Mouse (Mus musculus): Measurements from ENCODE around the gene Secisbp2. TPM values are rescaled to one million over a fixed set of nuclear protein-coding genes. Genes with fewer than 3 reads are reported as not detected.

Gene Secisbp2
- total RNA-seq, 1 experiment: 26.6 TPM

GRCm38 (mm10) chr13:51609231-51609630, 42.3 kb upstream of the Secisbp2 start:
- no peaks in the 10 kb centered on the region for H3K9me3 ChIP-seq (ENCODE audit: control insufficient read depth, insufficient read depth, low read depth, low read length)
- H3K4me1 ChIP-seq (ENCODE audit: control insufficient read depth in 2 of 2, insufficient read depth in 2 of 2, low read length in 2 of 2, poor library complexity in 1 of 2): peaks cover 5% of the 10 kb centered on the region in 2 experiments
- H3K4me3 ChIP-seq (ENCODE audit: insufficient read depth in 1 of 2, low read depth in 1 of 2, low read length in 2 of 2, poor library complexity in 1 of 2, severe bottlenecking in 1 of 2): no peak overlapping the region
- H3K36me3 ChIP-seq (ENCODE audit: control insufficient read depth, insufficient read depth, low read length, poor library complexity, severe bottlenecking): no peaks in the 10 kb centered on the region
- H3K27ac ChIP-seq (ENCODE audit: insufficient read depth, low read depth, low read length, poor library complexity, severe bottlenecking): no peak overlapping the region
- no peak overlapping the region for H3K9ac ChIP-seq (ENCODE audit: insufficient read depth, low read depth, low read length, poor library complexity, severe bottlenecking)
- in situ Hi-C loops (cut with MboI; ENCODE audit: low sequenced_read_pairs in 2 of 2, unreplicated experiment in 2 of 2): loop anchor here in 1 of 2 experiments (25.0 kb wide), 1 partner anchor 647 kb away; no protein-coding TSS in a partner anchor
- TF ChIP-seq ZC3H11A (IDR thresholded peaks at IDR 0.05; ENCODE audit: borderline replicate concordance, low read depth, low read length) (no peak), ZNF384 (IDR thresholded peaks at IDR 0.05; ENCODE audit: low read depth, low read length) (no peak), HCFC1 (IDR thresholded peaks at IDR 0.05; ENCODE audit: borderline replicate concordance, insufficient read depth, low read length) (no peak), MAFK (IDR thresholded peaks at IDR 0.05; ENCODE audit: insufficient read depth, low read depth, low read length) (no peak), CHD2 (IDR thresholded peaks at IDR 0.05; ENCODE audit: low read depth, low read length) (no peak)
- no peak for DNase-seq (ENCODE audit: low read depth, low spot score)

- H3K9me3 ChIP-seq (ENCODE audit: control insufficient read depth, insufficient read depth, low read depth, low read length): no peaks in the 10 kb centered on the region
- H3K4me1 ChIP-seq (ENCODE audit: control insufficient read depth in 2 of 2, insufficient read depth in 2 of 2, low read length in 2 of 2, poor library complexity in 1 of 2): peaks cover 7 to 8% of the 10 kb centered on the region in 2 experiments; a peak in 3 of 4 replicates
- no peak overlapping the region; the same call in 1 of the 2 replicates for H3K27ac ChIP-seq (ENCODE audit: insufficient read depth, low read depth, low read length, poor library complexity, severe bottlenecking)
- H3K9ac ChIP-seq (ENCODE audit: insufficient read depth, low read depth, low read length, poor library complexity, severe bottlenecking): no peak overlapping the region
- in situ Hi-C loops (cut with MboI; ENCODE audit: low sequenced_read_pairs in 2 of 2, unreplicated experiment in 2 of 2): loop anchor here in 1 of 2 experiments (25.0 kb wide), 1 partner anchor 649 kb away; no protein-coding TSS in a partner anchor
- no peak for DNase-seq (ENCODE audit: low read depth, low spot score)
- 0 out of 4 replicates have a peak overlapping the region, but pooled peaks of 1 of the 2 experiments have one; percentile 6 for H3K4me3 ChIP-seq (ENCODE audit: insufficient read depth in 1 of 2, low read depth in 1 of 2, low read length in 2 of 2, poor library complexity in 1 of 2, severe bottlenecking in 1 of 2)
- H3K36me3 ChIP-seq (ENCODE audit: control insufficient read depth, insufficient read depth, low read length, poor library complexity, severe bottlenecking): no peaks in the 10 kb centered on the region
- TF ChIP-seq MAFK (IDR thresholded peaks at IDR 0.05; ENCODE audit: insufficient read depth, low read depth, low read length) (no peak), HCFC1 (IDR thresholded peaks at IDR 0.05; ENCODE audit: borderline replicate concordance, insufficient read depth, low read length) (no peak), CHD2 (IDR thresholded peaks at IDR 0.05; ENCODE audit: low read depth, low read length) (no peak), ZC3H11A (IDR thresholded peaks at IDR 0.05; ENCODE audit: borderline replicate concordance, low read depth, low read length) (no peak), ZNF384 (IDR thresholded peaks at IDR 0.05; ENCODE audit: low read depth, low read length) (no peak)
These were observed 40.4 kb upstream of the Secisbp2 start for GRCm38 (mm10) chr13:51611060-51611459.

GRCm38 (mm10) chr13:51611500-51611899, 40.0 kb upstream of the Secisbp2 start:
- Histone ChIP-seq H3K9me3 (ENCODE audit: control insufficient read depth, insufficient read depth, low read depth, low read length) (no peaks in the 10 kb centered on the region), H3K27ac (ENCODE audit: insufficient read depth, low read depth, low read length, poor library complexity, severe bottlenecking) (no peak overlapping the region), H3K4me3 (ENCODE audit: insufficient read depth in 1 of 2, low read depth in 1 of 2, low read length in 2 of 2, poor library complexity in 1 of 2, severe bottlenecking in 1 of 2) (no peak overlapping the region), H3K36me3 (ENCODE audit: control insufficient read depth, insufficient read depth, low read length, poor library complexity, severe bottlenecking) (no peaks in the 10 kb centered on the region), H3K4me1 (ENCODE audit: control insufficient read depth in 2 of 2, insufficient read depth in 2 of 2, low read length in 2 of 2, poor library complexity in 1 of 2) (peaks cover 7 to 10% of the 10 kb centered on the region in 2 experiments; a peak in 3 of 4 replicates), H3K9ac (ENCODE audit: insufficient read depth, low read depth, low read length, poor library complexity, severe bottlenecking) (no peak overlapping the region)
- TF ChIP-seq ZC3H11A (IDR thresholded peaks at IDR 0.05; ENCODE audit: borderline replicate concordance, low read depth, low read length) (no peak), HCFC1 (IDR thresholded peaks at IDR 0.05; ENCODE audit: borderline replicate concordance, insufficient read depth, low read length) (no peak), ZNF384 (IDR thresholded peaks at IDR 0.05; ENCODE audit: low read depth, low read length) (no peak)
- in situ Hi-C loops (cut with MboI; ENCODE audit: low sequenced_read_pairs in 2 of 2, unreplicated experiment in 2 of 2): loop anchor here in 1 of 2 experiments (25.0 kb wide), 1 partner anchor 649 kb away; no protein-coding TSS in a partner anchor
- DNase-seq (ENCODE audit: low read depth, low spot score): no peak

GRCm38 (mm10) chr13:51615815-51616214, 35.7 kb upstream of the Secisbp2 start:
- no peak overlapping the region for H3K9ac ChIP-seq (ENCODE audit: insufficient read depth, low read depth, low read length, poor library complexity, severe bottlenecking)
- DNase-seq (ENCODE audit: low read depth, low spot score): no peak
- H3K4me1 ChIP-seq (ENCODE audit: control insufficient read depth in 2 of 2, insufficient read depth in 2 of 2, low read length in 2 of 2, poor library complexity in 1 of 2): peaks cover 9 to 14% of the 10 kb centered on the region in 2 experiments
- H3K27ac ChIP-seq (ENCODE audit: insufficient read depth, low read depth, low read length, poor library complexity, severe bottlenecking): no peak overlapping the region
- TF ChIP-seq CHD2 (IDR thresholded peaks at IDR 0.05; ENCODE audit: low read depth, low read length) (no peak), ZC3H11A (IDR thresholded peaks at IDR 0.05; ENCODE audit: borderline replicate concordance, low read depth, low read length) (no peak)
- no peak overlapping the region; a peak in 1 of 4 replicates for H3K4me3 ChIP-seq (ENCODE audit: insufficient read depth in 1 of 2, low read depth in 1 of 2, low read length in 2 of 2, poor library complexity in 1 of 2, severe bottlenecking in 1 of 2)
- in situ Hi-C loops (cut with MboI; ENCODE audit: low sequenced_read_pairs in 2 of 2, unreplicated experiment in 2 of 2): loop anchor here in 1 of 2 experiments (25.0 kb wide), 1 partner anchor 654 kb away; no protein-coding TSS in a partner anchor
- H3K9me3 ChIP-seq (ENCODE audit: control insufficient read depth, insufficient read depth, low read depth, low read length): no peaks in the 10 kb centered on the region
- H3K36me3 ChIP-seq (ENCODE audit: control insufficient read depth, insufficient read depth, low read length, poor library complexity, severe bottlenecking): no peaks in the 10 kb centered on the region

Measured in ES-E14 (cell line).